Mouse (Mus musculus): Measurements from ENCODE around the gene D7Ertd443e.

GRCm38 (mm10) chr7:134224421-134224740 lies 161.1 kb downstream of the D7Ertd443e start:
- no peak for TF ChIP-seq CTCF (conservative IDR thresholded peaks at IDR 0.05; ENCODE audit: low read length)
- TF ChIP-seq POU5F1 (IDR thresholded peaks at IDR 0.05; ENCODE audit: borderline replicate concordance, low read length): no peak
